Mouse (Mus musculus) brain, embryonic 18.5 days (tissue): Measurements from ENCODE around the gene Saal1.
"Not testable (repeated sequence)": the region's sequence is repeated elsewhere in the genome, so short reads cannot be mapped to it uniquely, and the experiment has no call there.

ENCODE experiments used
- DNase-seq: peaks from one replicate; pipeline ENCODE4 v3.0.0-alpha.2; 2012; ENCODE audit warnings: low read depth, low spot score

The Saal1 gene

GRCm38 (mm10) chr7:46710390-46710844 lies at the start of gene Saal1:
Saal1 (minus strand) TSS chr7:46710680.
- peak; percentile 65 for DNase-seq

GRCm38 (mm10) chr7:46751490-46751889 lies 41.0 kb upstream of the Saal1 start, which contains the start of gene Saa2:
Saa2 (plus strand) TSS chr7:46751790.
- no peak for DNase-seq

GRCm38 (mm10) chr7:46748459-46748858 lies 38.0 kb upstream of the Saal1 start:
- DNase-seq: no peak

- no peak for DNase-seq
These were observed 35.9 kb upstream of the Saal1 start for GRCm38 (mm10) chr7:46746381-46746780.

GRCm38 (mm10) chr7:46745816-46746215 lies 35.3 kb upstream of the Saal1 start:
- DNase-seq: no peak

GRCm38 (mm10) chr7:46742880-46743279 lies 32.4 kb upstream of the Saal1 start, which contains the start of gene Saa1:
Saa1 (minus strand) TSS chr7:46742980.
- not testable (repeated sequence) for DNase-seq

GRCm38 (mm10) chr7:46740041-46740440 lies 29.6 kb upstream of the Saal1 start:
- DNase-seq: not testable (repeated sequence)

GRCm38 (mm10) chr7:46738561-46739460 lies 28.3 kb upstream of the Saal1 start:
- DNase-seq: no peak

- DNase-seq: no peak
These were observed 24.5 kb upstream of the Saal1 start for GRCm38 (mm10) chr7:46734983-46735382.

- DNase-seq: no peak
These were observed 22.0 kb upstream of the Saal1 start, which contains the start of gene Saa4 for GRCm38 (mm10) chr7:46732458-46732857. Saa4 (minus strand) TSS chr7:46732603.

- DNase-seq: no peak
These were observed 17.1 kb upstream of the Saal1 start for GRCm38 (mm10) chr7:46727584-46727983.

GRCm38 (mm10) chr7:46724396-46724795 lies 13.9 kb upstream of the Saal1 start:
- DNase-seq: no peak

GRCm38 (mm10) chr7:46723849-46724248 lies 13.4 kb upstream of the Saal1 start:
- DNase-seq: no peak

GRCm38 (mm10) chr7:46723354-46723753 lies 12.9 kb upstream of the Saal1 start:
- no peak for DNase-seq

- DNase-seq: no peak
These were observed 10.0 kb upstream of the Saal1 start for GRCm38 (mm10) chr7:46720460-46720859.

GRCm38 (mm10) chr7:46719526-46719925 lies 9.0 kb upstream of the Saal1 start:
- no peak for DNase-seq

- DNase-seq: peak; percentile 26
These were observed 8.3 kb upstream of the Saal1 start for GRCm38 (mm10) chr7:46718591-46719270.

GRCm38 (mm10) chr7:46716897-46717296 lies 6.4 kb upstream of the Saal1 start:
- DNase-seq: no peak

- no peak for DNase-seq
These were observed 5.1 kb upstream of the Saal1 start, which contains the start of gene Saa3 for GRCm38 (mm10) chr7:46715600-46715999. Saa3 (minus strand) TSS chr7:46715700.

GRCm38 (mm10) chr7:46714518-46714917 lies 4.0 kb upstream of the Saal1 start:
- DNase-seq: no peak

GRCm38 (mm10) chr7:46712250-46712649 lies 1.8 kb upstream of the Saal1 start:
- no peak for DNase-seq

- no peak for DNase-seq
These were observed 9.9 kb downstream of the Saal1 start for GRCm38 (mm10) chr7:46700521-46701025.
